Mouse (Mus musculus) myocyte (in vitro differentiated cells): ENCODE data around the gene Tpp1.

Source experiments
- MAX ChIP-seq: IDR thresholded peaks from one replicate; pipeline ENCODE4 v1.6.1; 2011; ENCODE audit warnings: low read depth, mild to moderate bottlenecking, control low read depth
- POLR2A ChIP-seq: IDR thresholded peaks from one replicate; pipeline ENCODE4 v1.6.1; 2011; ENCODE audit warnings: low read depth, mild to moderate bottlenecking, control low read depth, moderate library complexity; ENCODE audit not compliant: insufficient read length

DNA sequence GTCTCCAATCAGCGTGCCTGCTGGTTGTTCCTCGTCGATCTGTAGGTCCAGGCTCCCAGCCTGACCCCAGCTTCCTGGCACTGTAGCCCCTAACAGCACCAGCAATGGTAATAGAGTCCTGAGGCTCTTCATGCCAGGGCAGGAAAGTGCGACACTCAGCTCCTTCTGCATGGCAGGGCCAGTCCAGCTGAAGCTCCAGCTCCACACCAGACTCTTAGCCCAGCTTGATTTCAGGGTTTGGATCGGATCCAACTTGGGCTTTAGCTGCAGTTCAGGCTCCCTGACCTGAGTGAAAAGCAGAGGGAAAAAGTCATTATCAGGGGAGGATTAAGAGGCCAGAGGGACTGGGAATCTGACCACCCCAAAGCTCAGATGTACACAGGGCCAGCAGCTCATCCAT is 21.0 kb upstream of the Tpp1 start:
- no peak for TF ChIP-seq POLR2A
- TF ChIP-seq MAX: no peak
